Mouse (Mus musculus): ENCODE measurements around the gene Slc25a43. TPM values are rescaled to one million over a fixed set of nuclear protein-coding genes. Genes with fewer than 3 reads are reported as not detected.
A peak's percentile ranks its signal among the peaks of the same experiment; 100 is the strongest.
"Not testable (repeated sequence)": the region's sequence is repeated elsewhere in the genome, so short reads cannot be mapped to it uniquely, and the experiment has no call there.

Gene Slc25a43
- polyA plus RNA-seq, 1 experiment from 2014 or later, result 1.2 TPM

DNA sequence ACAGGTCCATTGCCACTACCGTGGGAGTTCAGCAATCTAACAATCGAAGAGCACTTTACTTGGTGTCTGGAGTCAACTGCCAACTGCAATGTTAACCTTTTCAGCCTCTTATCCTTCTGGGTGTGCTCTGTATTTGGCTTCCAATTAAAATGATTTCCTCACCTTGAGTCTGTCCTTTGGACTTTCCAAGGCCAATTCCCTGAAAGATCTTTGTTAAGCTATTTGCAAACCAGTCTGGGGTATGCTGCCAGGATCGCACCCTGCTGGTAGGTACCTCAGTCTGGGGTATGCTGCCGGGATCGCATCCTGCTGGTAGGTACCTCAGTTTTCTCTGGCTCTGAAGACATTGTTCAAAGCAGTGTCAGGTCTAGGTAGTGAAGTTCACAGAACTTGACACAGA lies 51.1 kb downstream of the Slc25a43 start:
- H3K9ac ChIP-seq, result no peak overlapping the region
- H3K4me1 ChIP-seq, result peaks cover 8% of the 10 kb centered on the region; the same call in 1 of the 2 replicates
- 77% methylated on average over 5 of the region's 5 CpGs for WGBS (ENCODE audit: insufficient replicate concordance)
- no peak overlapping the region for H3K27ac ChIP-seq
- H3K4me3 ChIP-seq, result no peak overlapping the region
- H3K27me3 ChIP-seq (replicated peaks), result no peaks in the 10 kb centered on the region
- H3K4me2 ChIP-seq, result no peak overlapping the region
- no peaks in the 10 kb centered on the region for H3K9me3 ChIP-seq (replicated peaks)
- no peak for ATAC-seq
- peaks cover 17% of the 10 kb centered on the region for H3K36me3 ChIP-seq

GRCm38 (mm10) chrX:36795424-36796162 lies 52.1 kb downstream of the Slc25a43 start, which contains the start of gene Slc25a5:
Gene Slc25a5 (plus strand): TSS chrX:36795651.
- WGBS (ENCODE audit: insufficient replicate concordance), result 12% methylated on average over 41 of the region's 41 CpGs
- H3K27me3 ChIP-seq (replicated peaks), result no peaks in the 10 kb centered on the region
- H3K4me2 ChIP-seq, result peak within 1 kb of the TSS; percentile 74
- peaks cover 17% of the 10 kb centered on the region for H3K36me3 ChIP-seq
- H3K9ac ChIP-seq, result peak within 1 kb of the TSS; percentile 81
- peaks cover 8% of the 10 kb centered on the region; the same call in 1 of the 2 replicates for H3K4me1 ChIP-seq
- peak within 1 kb of the TSS; percentile 76 for H3K4me3 ChIP-seq
- peak; percentile 96 for ATAC-seq
- peak within 1 kb of the TSS; percentile 91 for H3K27ac ChIP-seq
- H3K9me3 ChIP-seq (replicated peaks), result no peaks in the 10 kb centered on the region

- Histone ChIP-seq H3K9ac (peak overlapping the region; percentile 81), H3K9me3 (replicated peaks) (no peaks in the 10 kb centered on the region), H3K4me1 (peaks cover 8% of the 10 kb centered on the region; the same call in 1 of the 2 replicates), H3K4me2 (peak overlapping the region; percentile 74), H3K4me3 (peak overlapping the region; percentile 76), H3K27me3 (replicated peaks) (no peaks in the 10 kb centered on the region), H3K36me3 (peaks cover 17% of the 10 kb centered on the region), H3K27ac (peak overlapping the region; percentile 91)
- 12% methylated on average over 41 of the region's 41 CpGs for WGBS (ENCODE audit: insufficient replicate concordance)
- peak; percentile 54 for ATAC-seq
Measured at GRCm38 (mm10) chrX:36796163-36796581, 52.7 kb downstream of the Slc25a43 start.

GRCm38 (mm10) chrX:36796734-36797133 lies 53.3 kb downstream of the Slc25a43 start:
- Histone ChIP-seq H3K36me3 (peaks cover 17% of the 10 kb centered on the region), H3K4me3 (peak overlapping the region; percentile 76), H3K4me2 (peak overlapping the region; percentile 74), H3K9ac (peak overlapping the region; percentile 81), H3K27ac (peak overlapping the region; percentile 91; the same call in 1 of the 2 replicates)
- H3K4me1 ChIP-seq; H3K27me3 ChIP-seq (replicated peaks); H3K9me3 ChIP-seq (replicated peaks); ATAC-seq: not testable (repeated sequence)
- 52% methylated on average over 8 of the region's 8 CpGs for WGBS (ENCODE audit: insufficient replicate concordance)

- Histone ChIP-seq H3K9me3 (replicated peaks) (no peaks in the 10 kb centered on the region), H3K4me2 (no peak overlapping the region), H3K27me3 (replicated peaks) (no peaks in the 10 kb centered on the region), H3K27ac (no peak overlapping the region), H3K36me3 (peaks cover 17% of the 10 kb centered on the region), H3K4me3 (no peak overlapping the region), H3K4me1 (peaks cover 8% of the 10 kb centered on the region; the same call in 1 of the 2 replicates), H3K9ac (no peak overlapping the region)
- 36% methylated on average over 6 of the region's 6 CpGs for WGBS (ENCODE audit: insufficient replicate concordance)
- ATAC-seq, result no peak
Measured at GRCm38 (mm10) chrX:36799131-36799879, 55.8 kb downstream of the Slc25a43 start.

DNA sequence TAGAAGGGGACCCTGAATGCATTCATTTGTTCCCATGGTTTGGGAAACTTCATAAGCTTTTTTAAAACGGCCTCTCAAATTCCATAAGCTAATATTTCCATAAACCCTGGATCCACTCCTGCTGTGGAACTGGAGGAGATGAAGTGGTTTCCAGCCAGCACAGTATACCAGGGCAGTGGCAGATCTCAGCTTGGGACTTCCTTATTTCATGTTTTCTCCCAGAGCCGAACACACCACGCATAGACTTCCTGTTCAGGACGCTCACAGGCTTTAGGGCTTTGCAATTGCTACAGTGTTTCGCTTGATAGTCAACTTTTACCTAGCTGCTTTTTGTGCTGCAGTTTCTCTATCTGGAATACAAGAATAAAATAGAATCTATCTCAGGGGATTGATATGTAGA lies 59.7 kb downstream of the Slc25a43 start:
- Histone ChIP-seq H3K9ac (no peak overlapping the region), H3K4me1 (peaks cover 10% of the 10 kb centered on the region), H3K9me3 (replicated peaks) (no peaks in the 10 kb centered on the region), H3K4me2 (no peak overlapping the region), H3K27ac (no peak overlapping the region), H3K27me3 (replicated peaks) (no peaks in the 10 kb centered on the region), H3K36me3 (peaks cover 5% of the 10 kb centered on the region), H3K4me3 (no peak overlapping the region)
- no peak for ATAC-seq
- 32% methylated on average over 5 of the region's 5 CpGs for WGBS (ENCODE audit: insufficient replicate concordance)

DNA sequence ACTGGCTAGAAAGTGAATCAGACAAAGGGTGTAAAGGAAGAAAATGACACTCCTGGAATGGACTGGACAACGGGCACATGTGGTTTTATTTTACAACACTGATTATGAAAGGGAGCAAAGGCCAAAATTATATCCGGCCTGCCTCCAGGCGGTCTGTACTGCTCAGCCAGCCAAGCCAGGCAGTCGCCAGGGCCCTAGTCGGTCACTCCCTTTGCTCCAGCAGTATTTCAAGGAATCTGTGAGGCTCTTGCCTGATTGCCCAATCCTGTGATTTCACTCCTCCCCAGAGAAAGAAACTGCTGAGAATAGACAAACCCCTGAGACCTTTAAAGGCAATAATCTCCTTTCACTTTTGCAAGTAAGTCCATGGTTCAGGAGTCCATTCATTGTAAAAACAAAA lies 60.7 kb downstream of the Slc25a43 start:
- ATAC-seq, result no peak
- H3K36me3 ChIP-seq, result no peaks in the 10 kb centered on the region
- no peak overlapping the region for H3K9ac ChIP-seq
- WGBS (ENCODE audit: insufficient replicate concordance), result 60% methylated on average over 5 of the region's 5 CpGs
- H3K4me2 ChIP-seq, result no peak overlapping the region
- no peaks in the 10 kb centered on the region for H3K27me3 ChIP-seq (replicated peaks)
- no peak overlapping the region for H3K27ac ChIP-seq
- H3K4me1 ChIP-seq, result peaks cover 13% of the 10 kb centered on the region
- no peaks in the 10 kb centered on the region for H3K9me3 ChIP-seq (replicated peaks)
- no peak overlapping the region for H3K4me3 ChIP-seq

- Histone ChIP-seq H3K9ac (no peak overlapping the region), H3K4me2 (no peak overlapping the region), H3K9me3 (replicated peaks) (no peaks in the 10 kb centered on the region), H3K36me3 (no peaks in the 10 kb centered on the region), H3K27ac (no peak overlapping the region), H3K4me1 (peaks cover 13% of the 10 kb centered on the region), H3K27me3 (replicated peaks) (no peaks in the 10 kb centered on the region), H3K4me3 (no peak overlapping the region)
- no peak for ATAC-seq
- 64% methylated on average over 5 of the region's 5 CpGs for WGBS (ENCODE audit: insufficient replicate concordance)
Measured at GRCm38 (mm10) chrX:36805466-36806235, 62.2 kb downstream of the Slc25a43 start.

DNA sequence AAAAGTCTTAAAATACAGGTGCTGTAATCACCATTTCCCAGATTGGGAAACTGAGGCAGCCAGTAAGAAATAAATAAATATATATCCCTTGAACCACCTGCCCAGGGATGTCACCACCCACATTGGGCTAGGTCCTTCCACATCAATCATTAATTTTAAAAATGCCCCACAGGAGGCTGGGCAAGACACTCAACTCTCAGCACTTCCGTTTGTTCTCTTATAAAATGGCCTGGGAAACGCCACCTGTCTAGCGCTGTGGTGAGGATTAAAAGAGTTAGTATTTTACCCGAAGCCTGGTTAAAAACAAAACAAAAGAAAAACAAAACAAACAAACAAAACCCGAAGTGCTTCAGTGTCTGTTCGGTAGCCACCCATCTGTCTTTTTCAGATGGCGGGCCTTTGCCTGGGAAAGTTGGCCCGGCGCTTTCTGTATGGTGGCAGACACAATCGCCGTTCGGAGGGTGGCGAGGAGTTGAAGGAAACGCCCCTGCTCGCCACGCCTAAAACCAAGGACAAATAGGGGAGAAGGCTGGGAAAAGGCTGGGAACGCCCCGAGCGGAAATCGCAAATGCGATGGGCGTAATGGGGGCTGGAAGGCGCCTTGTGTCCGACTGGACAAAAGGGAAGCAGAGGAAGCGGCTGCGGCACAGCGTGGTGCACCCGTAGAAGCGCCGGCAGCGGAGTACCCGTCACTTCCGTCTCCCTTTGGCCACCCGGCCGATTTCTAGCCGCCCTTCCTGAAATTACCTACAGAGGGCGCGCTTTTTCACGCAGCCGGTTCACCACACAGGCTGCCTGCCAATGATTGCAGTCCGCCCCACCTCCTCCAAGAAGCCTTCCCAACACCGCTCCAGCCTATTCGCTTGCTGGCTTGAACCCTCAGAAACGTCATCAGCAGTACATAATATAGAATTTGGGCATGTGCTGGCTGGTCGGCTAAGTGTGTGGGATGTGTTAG lies 64.2 kb downstream of the Slc25a43 start:
- 10% methylated on average over 34 of the region's 45 CpGs for WGBS (ENCODE audit: insufficient replicate concordance)
- Histone ChIP-seq H3K4me2 (peak overlapping the region; percentile 64), H3K27ac (peak overlapping the region; percentile 89), H3K4me3 (peak overlapping the region; percentile 57), H3K36me3 (no peaks in the 10 kb centered on the region), H3K9ac (peak overlapping the region; percentile 44), H3K4me1 (peaks cover 13% of the 10 kb centered on the region), H3K9me3 (replicated peaks) (no peaks in the 10 kb centered on the region), H3K27me3 (replicated peaks) (no peaks in the 10 kb centered on the region)
- peak; percentile 93 for ATAC-seq

DNA sequence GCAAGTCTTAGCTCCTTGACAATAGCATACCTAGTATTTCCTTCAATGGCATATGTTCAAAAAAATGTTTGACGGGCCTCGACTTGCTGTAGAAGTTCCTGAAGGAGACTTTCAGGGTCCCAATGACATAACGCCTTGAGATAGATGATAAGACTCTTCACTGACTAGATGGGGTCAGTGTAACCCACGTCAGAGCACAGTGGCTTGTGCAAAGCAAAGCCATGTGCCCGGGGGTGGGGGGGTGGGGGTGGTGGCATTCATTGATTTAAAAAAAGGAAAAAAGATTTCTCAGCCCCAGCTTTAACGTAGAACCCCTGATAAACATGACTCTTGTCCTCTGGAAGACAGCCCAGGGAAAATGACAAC lies 64.8 kb downstream of the Slc25a43 start:
- WGBS (ENCODE audit: insufficient replicate concordance), result 49% methylated on average over 6 of the region's 6 CpGs
- Histone ChIP-seq H3K4me2 (peak overlapping the region; percentile 64), H3K4me1 (peaks cover 13% of the 10 kb centered on the region), H3K36me3 (no peaks in the 10 kb centered on the region), H3K9ac (0 out of 2 replicates have a peak overlapping the region, but pooled peaks have one; percentile 17), H3K9me3 (replicated peaks) (no peaks in the 10 kb centered on the region), H3K4me3 (peak overlapping the region; percentile 57), H3K27ac (peak overlapping the region; percentile 89; the same call in 1 of the 2 replicates), H3K27me3 (replicated peaks) (no peaks in the 10 kb centered on the region)
- ATAC-seq, result peak; percentile 6; the same call in 1 of the 2 replicates

DNA sequence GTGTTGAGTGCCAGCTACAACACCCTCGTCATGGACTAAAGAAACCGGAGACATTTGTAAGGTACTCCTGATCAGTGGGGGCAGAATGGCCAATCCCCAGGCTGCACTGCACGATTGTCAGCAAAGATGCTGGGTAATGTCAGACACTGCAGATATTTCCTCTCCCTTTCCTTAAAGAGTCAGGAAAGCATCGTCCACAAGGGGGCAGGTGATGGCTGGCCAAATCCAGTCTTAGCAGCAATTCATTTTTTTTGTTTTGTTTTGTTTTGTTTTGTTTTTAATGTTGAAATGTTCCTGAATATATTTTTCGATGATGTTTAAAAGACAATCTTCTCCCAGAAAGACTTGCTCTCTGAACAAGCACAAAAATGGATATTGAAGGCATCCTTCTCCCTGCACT lies 67.9 kb downstream of the Slc25a43 start:
- Histone ChIP-seq H3K9me3 (replicated peaks) (no peaks in the 10 kb centered on the region), H3K27me3 (replicated peaks) (no peaks in the 10 kb centered on the region), H3K4me2 (no peak overlapping the region), H3K36me3 (no peaks in the 10 kb centered on the region), H3K9ac (no peak overlapping the region), H3K27ac (no peak overlapping the region), H3K4me3 (no peak overlapping the region), H3K4me1 (peaks cover 16% of the 10 kb centered on the region)
- no peak for ATAC-seq
- WGBS (ENCODE audit: insufficient replicate concordance), result 31% methylated on average over 5 of the region's 5 CpGs
